Mouse (Mus musculus) erythroblast, embryonic 14.5 days (primary cell): ENCODE results near the gene BC017158. TPM values are rescaled to one million over a fixed set of nuclear protein-coding genes. Genes with fewer than 3 reads are reported as not detected.
A peak's percentile ranks its signal among the peaks of the same experiment; 100 is the strongest.

Source experiments
- H3K27me3 ChIP-seq: 2 replicates; pipeline ENCODE4 v1.6.1; 2012; ENCODE audit warnings: inconsistent platforms; ENCODE audit not compliant: control insufficient read depth
- H3K36me3 ChIP-seq: 2 replicates; pipeline ENCODE4 v1.6.1; 2012; ENCODE audit warnings: mild to moderate bottlenecking, inconsistent platforms; ENCODE audit not compliant: control insufficient read depth
- H3K4me1 ChIP-seq: 2 replicates; pipeline ENCODE4 v1.6.1; 2012; ENCODE audit warnings: inconsistent platforms; ENCODE audit not compliant: control insufficient read depth
- H3K4me3 ChIP-seq: replicated peaks from 2 replicates; pipeline ENCODE3; 2012; ENCODE audit warnings: moderate library complexity, mild to moderate bottlenecking, inconsistent platforms
- H3K9me3 ChIP-seq: 2 replicates; pipeline ENCODE4 v1.6.1; 2012; ENCODE audit warnings: low read length, inconsistent platforms, mixed read lengths; ENCODE audit not compliant: control insufficient read depth
- GATA1 ChIP-seq: IDR thresholded peaks from 2 replicates; pipeline ENCODE4 v1.6.1; 2012; ENCODE audit warnings: low read length, inconsistent platforms, mixed read lengths
- TAL1 ChIP-seq: IDR thresholded peaks from 3 replicates; pipeline ENCODE4 v1.6.1; 2012; ENCODE audit warnings: low read length, inconsistent platforms, mixed read lengths
- polyA plus RNA-seq: library from polyadenylated mRNA; stranded (reverse); fragments of >175 nt; gene quantifications from 2 replicates; pipeline ENCODE4 v1.2.3, GENCODE M21; 2012

BC017158 gene
- polyA plus RNA-seq, 1 experiment = 7.3 TPM

GRCm38 (mm10) chr7:128324977-128325376 is 27.0 kb upstream of the BC017158 start:
- no peaks in the 10 kb centered on the region for H3K27me3 ChIP-seq
- TF ChIP-seq GATA1 = no peak
- TF ChIP-seq TAL1 = no peak
- H3K36me3 ChIP-seq = peaks cover 55% of the 10 kb centered on the region

GRCm38 (mm10) chr7:128321260-128321659 is 23.3 kb upstream of the BC017158 start:
- peaks cover 87% of the 10 kb centered on the region for H3K36me3 ChIP-seq
- H3K4me3 ChIP-seq = no peak overlapping the region
- TF ChIP-seq GATA1 = no peak
- no peak for TF ChIP-seq TAL1
- no peaks in the 10 kb centered on the region for H3K27me3 ChIP-seq
- no peaks in the 10 kb centered on the region for H3K9me3 ChIP-seq
- peaks cover 64% of the 10 kb centered on the region for H3K4me1 ChIP-seq

More at GRCm38 (mm10) chr7:128324977-128325376, 27.0 kb upstream of the BC017158 start:
- Histone ChIP-seq H3K4me1 (peaks cover 73% of the 10 kb centered on the region), H3K9me3 (no peaks in the 10 kb centered on the region), H3K4me3 (peak overlapping the region; percentile 62)

GRCm38 (mm10) chr7:128320219-128320816 is 22.3 kb upstream of the BC017158 start:
- Histone ChIP-seq H3K4me1 (peaks cover 55% of the 10 kb centered on the region), H3K36me3 (peaks cover 78% of the 10 kb centered on the region), H3K9me3 (no peaks in the 10 kb centered on the region), H3K4me3 (no peak overlapping the region), H3K27me3 (no peaks in the 10 kb centered on the region)
- TF ChIP-seq TAL1 = no peak
- TF ChIP-seq GATA1 = no peak

- no peaks in the 10 kb centered on the region for H3K27me3 ChIP-seq
- TF ChIP-seq GATA1 = no peak
- no peak for TF ChIP-seq TAL1
- no peak overlapping the region for H3K4me3 ChIP-seq
- H3K9me3 ChIP-seq = no peaks in the 10 kb centered on the region
- peaks cover 75% of the 10 kb centered on the region for H3K36me3 ChIP-seq
- peaks cover 44% of the 10 kb centered on the region for H3K4me1 ChIP-seq
Measured at GRCm38 (mm10) chr7:128319140-128319539, 21.2 kb upstream of the BC017158 start.

- Histone ChIP-seq H3K27me3 (no peaks in the 10 kb centered on the region), H3K4me3 (no peak overlapping the region), H3K4me1 (peaks cover 40% of the 10 kb centered on the region), H3K9me3 (no peaks in the 10 kb centered on the region), H3K36me3 (peaks cover 64% of the 10 kb centered on the region)
- no peak for TF ChIP-seq GATA1
- TF ChIP-seq TAL1 = no peak
Measured at GRCm38 (mm10) chr7:128317011-128317410, 19.0 kb upstream of the BC017158 start.

GRCm38 (mm10) chr7:128314491-128314890 is 16.5 kb upstream of the BC017158 start:
- Histone ChIP-seq H3K9me3 (no peaks in the 10 kb centered on the region), H3K4me1 (peaks cover 40% of the 10 kb centered on the region), H3K27me3 (no peaks in the 10 kb centered on the region), H3K4me3 (no peak overlapping the region), H3K36me3 (peaks cover 44% of the 10 kb centered on the region)
- TF ChIP-seq TAL1 (no peak), GATA1 (no peak)

GRCm38 (mm10) chr7:128313601-128314000 is 15.6 kb upstream of the BC017158 start:
- Histone ChIP-seq H3K9me3 (no peaks in the 10 kb centered on the region), H3K36me3 (peaks cover 36% of the 10 kb centered on the region), H3K4me3 (no peak overlapping the region), H3K27me3 (no peaks in the 10 kb centered on the region), H3K4me1 (peaks cover 44% of the 10 kb centered on the region)
- TF ChIP-seq TAL1 (no peak), GATA1 (no peak)

GRCm38 (mm10) chr7:128312375-128313059 is 14.5 kb upstream of the BC017158 start:
- peaks cover 26% of the 10 kb centered on the region for H3K36me3 ChIP-seq
- no peak overlapping the region for H3K4me3 ChIP-seq
- no peak for TF ChIP-seq TAL1
- TF ChIP-seq GATA1 = no peak
- H3K4me1 ChIP-seq = peaks cover 55% of the 10 kb centered on the region
- no peaks in the 10 kb centered on the region for H3K27me3 ChIP-seq
- H3K9me3 ChIP-seq = no peaks in the 10 kb centered on the region

GRCm38 (mm10) chr7:128311811-128312210 is 13.8 kb upstream of the BC017158 start:
- Histone ChIP-seq H3K4me3 (no peak overlapping the region), H3K4me1 (peaks cover 56% of the 10 kb centered on the region), H3K36me3 (peaks cover 19% of the 10 kb centered on the region), H3K27me3 (no peaks in the 10 kb centered on the region), H3K9me3 (no peaks in the 10 kb centered on the region)
- TF ChIP-seq GATA1 (no peak), TAL1 (no peak)

GRCm38 (mm10) chr7:128311263-128311662 is 13.3 kb upstream of the BC017158 start:
- TF ChIP-seq TAL1 = no peak
- TF ChIP-seq GATA1 = no peak
- H3K9me3 ChIP-seq = no peaks in the 10 kb centered on the region
- peaks cover 56% of the 10 kb centered on the region for H3K4me1 ChIP-seq
- H3K36me3 ChIP-seq = peaks cover 17% of the 10 kb centered on the region
- no peak overlapping the region for H3K4me3 ChIP-seq
- no peaks in the 10 kb centered on the region for H3K27me3 ChIP-seq
